Mouse (Mus musculus): ENCODE measurements at regions not wholly inside any gene's neighbourhood (a gene's known extent, or its start where the extent isn't known, plus 50 kb on each side); places are given as distances from the start of the nearest gene placed in this dataset.

- ATAC-seq = no peak
- H3K36me3 ChIP-seq = no peaks in the 10 kb centered on the region
- H3K27me3 ChIP-seq = no peaks in the 10 kb centered on the region
- H3K9me3 ChIP-seq = no peaks in the 10 kb centered on the region
- no peak overlapping the region for H3K4me2 ChIP-seq (replicated peaks)
- H3K4me1 ChIP-seq (replicated peaks) = no peaks in the 10 kb centered on the region
- no peak overlapping the region for H3K4me3 ChIP-seq (replicated peaks)
- no peak overlapping the region for H3K27ac ChIP-seq
- H3K9ac ChIP-seq (replicated peaks) = no peak overlapping the region
- 92% methylated on average over 1 of the region's 1 CpGs for WGBS
These were observed 77.8 kb upstream of the Trpm1 start for GRCm38 (mm10) chr7:64075696-64076313.

- no peak overlapping the region for H3K4me2 ChIP-seq (replicated peaks)
- peak; percentile 19; the same call in 1 of the 2 replicates for ATAC-seq
- no peaks in the 10 kb centered on the region for H3K9me3 ChIP-seq
- H3K4me1 ChIP-seq (replicated peaks) = no peaks in the 10 kb centered on the region
- no peak overlapping the region for H3K9ac ChIP-seq (replicated peaks)
- WGBS = 87% methylated on average over 4 of the region's 4 CpGs
- no peaks in the 10 kb centered on the region for H3K36me3 ChIP-seq
- no peak overlapping the region for H3K4me3 ChIP-seq (replicated peaks)
- H3K27me3 ChIP-seq = no peaks in the 10 kb centered on the region
- no peak overlapping the region for H3K27ac ChIP-seq
These were observed 78.9 kb upstream of the Trpm1 start for GRCm38 (mm10) chr7:64074661-64075234.

GRCm38 (mm10) chr7:64074186-64074585, 79.4 kb upstream of the Trpm1 start:
- no peak overlapping the region for H3K27ac ChIP-seq
- WGBS = 93% methylated on average over 4 of the region's 4 CpGs
- H3K9ac ChIP-seq (replicated peaks) = no peak overlapping the region
- H3K4me1 ChIP-seq (replicated peaks) = no peaks in the 10 kb centered on the region
- H3K9me3 ChIP-seq = no peaks in the 10 kb centered on the region
- H3K36me3 ChIP-seq = no peaks in the 10 kb centered on the region
- H3K27me3 ChIP-seq = no peaks in the 10 kb centered on the region
- ATAC-seq = no peak
- no peak overlapping the region for H3K4me3 ChIP-seq (replicated peaks)
- no peak overlapping the region for H3K4me2 ChIP-seq (replicated peaks)

GRCm38 (mm10) chr7:64073781-64074180, 79.9 kb upstream of the Trpm1 start:
- Histone ChIP-seq H3K4me2 (replicated peaks) (no peak overlapping the region), H3K9me3 (no peaks in the 10 kb centered on the region), H3K36me3 (no peaks in the 10 kb centered on the region), H3K27me3 (no peaks in the 10 kb centered on the region), H3K4me3 (replicated peaks) (no peak overlapping the region), H3K9ac (replicated peaks) (no peak overlapping the region), H3K27ac (no peak overlapping the region), H3K4me1 (replicated peaks) (no peaks in the 10 kb centered on the region)
- WGBS = 89% methylated on average over 3 of the region's 3 CpGs
- no peak for ATAC-seq

- H3K9me3 ChIP-seq = no peaks in the 10 kb centered on the region
- WGBS = 89% methylated on average over 5 of the region's 5 CpGs
- no peak overlapping the region for H3K4me2 ChIP-seq (replicated peaks)
- H3K4me3 ChIP-seq (replicated peaks) = no peak overlapping the region
- H3K27me3 ChIP-seq = no peaks in the 10 kb centered on the region
- no peaks in the 10 kb centered on the region for H3K4me1 ChIP-seq (replicated peaks)
- no peaks in the 10 kb centered on the region for H3K36me3 ChIP-seq
- ATAC-seq = no peak
- no peak overlapping the region for H3K9ac ChIP-seq (replicated peaks)
- no peak overlapping the region for H3K27ac ChIP-seq
These were observed 82.7 kb upstream of the Trpm1 start for GRCm38 (mm10) chr7:64070930-64071329.

- WGBS = 85% methylated on average over 23 of the region's 23 CpGs
- Histone ChIP-seq H3K27me3 (no peaks in the 10 kb centered on the region), H3K4me3 (replicated peaks) (no peak overlapping the region), H3K4me2 (replicated peaks) (no peak overlapping the region), H3K27ac (no peak overlapping the region), H3K4me1 (replicated peaks) (no peaks in the 10 kb centered on the region), H3K9me3 (no peaks in the 10 kb centered on the region), H3K9ac (replicated peaks) (no peak overlapping the region), H3K36me3 (no peaks in the 10 kb centered on the region)
- no peak for ATAC-seq
These were observed 87.9 kb upstream of the Trpm1 start for GRCm38 (mm10) chr7:64065529-64066247.

- Histone ChIP-seq H3K4me1 (replicated peaks) (no peaks in the 10 kb centered on the region), H3K27me3 (no peaks in the 10 kb centered on the region), H3K9me3 (no peaks in the 10 kb centered on the region), H3K4me2 (replicated peaks) (no peak overlapping the region), H3K4me3 (replicated peaks) (no peak overlapping the region), H3K9ac (replicated peaks) (no peak overlapping the region), H3K27ac (no peak overlapping the region), H3K36me3 (no peaks in the 10 kb centered on the region)
- ATAC-seq = no peak
- 91% methylated on average over 7 of the region's 7 CpGs for WGBS
These were observed 89.0 kb upstream of the Trpm1 start for GRCm38 (mm10) chr7:64064460-64065241.

- no peak overlapping the region for H3K4me2 ChIP-seq (replicated peaks)
- no peaks in the 10 kb centered on the region for H3K27me3 ChIP-seq
- no peaks in the 10 kb centered on the region for H3K36me3 ChIP-seq
- H3K9ac ChIP-seq (replicated peaks) = no peak overlapping the region
- ATAC-seq = no peak
- no peak overlapping the region for H3K27ac ChIP-seq
- 76% methylated on average over 4 of the region's 4 CpGs for WGBS
- H3K4me3 ChIP-seq (replicated peaks) = no peak overlapping the region
- no peaks in the 10 kb centered on the region for H3K9me3 ChIP-seq
- H3K4me1 ChIP-seq (replicated peaks) = 0 out of 2 replicates have a peak, but pooled peaks cover 4% of the 10 kb centered on the region
These were observed 92.5 kb upstream of the Trpm1 start for GRCm38 (mm10) chr7:64061170-64061569.

- Histone ChIP-seq H3K9me3 (no peaks in the 10 kb centered on the region), H3K4me1 (replicated peaks) (0 out of 2 replicates have a peak, but pooled peaks cover 4% of the 10 kb centered on the region), H3K27me3 (no peaks in the 10 kb centered on the region), H3K27ac (no peak overlapping the region), H3K4me2 (replicated peaks) (no peak overlapping the region), H3K36me3 (no peaks in the 10 kb centered on the region), H3K9ac (replicated peaks) (no peak overlapping the region), H3K4me3 (replicated peaks) (no peak overlapping the region)
- WGBS = 94% methylated on average over 1 of the region's 1 CpGs
- ATAC-seq = no peak
These were observed 93.1 kb upstream of the Trpm1 start for GRCm38 (mm10) chr7:64060582-64060981.

GRCm38 (mm10) chr7:64060051-64060450, 93.6 kb upstream of the Trpm1 start:
- Histone ChIP-seq H3K9me3 (no peaks in the 10 kb centered on the region), H3K9ac (replicated peaks) (no peak overlapping the region), H3K4me1 (replicated peaks) (0 out of 2 replicates have a peak, but pooled peaks cover 4% of the 10 kb centered on the region), H3K27me3 (no peaks in the 10 kb centered on the region), H3K27ac (no peak overlapping the region), H3K4me2 (replicated peaks) (no peak overlapping the region), H3K36me3 (no peaks in the 10 kb centered on the region), H3K4me3 (replicated peaks) (no peak overlapping the region)
- ATAC-seq = no peak
- 0% methylated on average over 1 of the region's 1 CpGs for WGBS

- WGBS = 39% methylated on average over 4 of the region's 4 CpGs
- no peak overlapping the region for H3K4me2 ChIP-seq (replicated peaks)
- H3K4me3 ChIP-seq (replicated peaks) = no peak overlapping the region
- no peaks in the 10 kb centered on the region for H3K27me3 ChIP-seq
- no peak for ATAC-seq
- H3K36me3 ChIP-seq = no peaks in the 10 kb centered on the region
- H3K9me3 ChIP-seq = no peaks in the 10 kb centered on the region
- no peak overlapping the region for H3K9ac ChIP-seq (replicated peaks)
- H3K27ac ChIP-seq = no peak overlapping the region
- 0 out of 2 replicates have a peak, but pooled peaks cover 4% of the 10 kb centered on the region for H3K4me1 ChIP-seq (replicated peaks)
These were observed 95.3 kb upstream of the Trpm1 start for GRCm38 (mm10) chr7:64058282-64058872.
